Mouse (Mus musculus) CH12.LX (cell line): Measurements from ENCODE around the gene Pnpla2. TPM values are rescaled to one million over a fixed set of nuclear protein-coding genes. Genes with fewer than 3 reads are reported as not detected.

Source experiments
- DNase-seq: peaks from one replicate; pipeline ENCODE4 v3.0.0-alpha.2; 2013; ENCODE audit errors: extremely low read depth
- H3K27ac ChIP-seq: 2 replicates; pipeline ENCODE4 v1.5.1; 2012; ENCODE audit warnings: low read depth, mild to moderate bottlenecking, control low read depth, moderate library complexity; ENCODE audit not compliant: insufficient read depth
- H3K27me3 ChIP-seq: replicated peaks from 2 replicates; pipeline ENCODE3; 2012; ENCODE audit warnings: inconsistent platforms
- H3K36me3 ChIP-seq, 2 experiments: replicated peaks in 1 of 2; 2 replicates each; pipeline versions ENCODE3 to v1.6.1; 2012; ENCODE audit warnings: inconsistent platforms in 1 of 2, low read length in 1 of 2, mild to moderate bottlenecking in 1 of 2, mixed read lengths in 1 of 2, moderate library complexity in 1 of 2; ENCODE audit not compliant: control insufficient read depth in 1 of 2, insufficient read depth in 1 of 2
- H3K4me1 ChIP-seq, 2 experiments: 2 replicates each; pipeline ENCODE4 v1.6.1; 2012; ENCODE audit warnings: inconsistent platforms in 1 of 2, moderate library complexity in 1 of 2; ENCODE audit not compliant: insufficient read depth in 2 of 2, control insufficient read depth in 1 of 2
- H3K4me2 ChIP-seq: 2 replicates; pipeline ENCODE4 v1.6.1; 2012; ENCODE audit warnings: low read depth, mild to moderate bottlenecking, control low read depth; ENCODE audit not compliant: poor library complexity, insufficient read depth, severe bottlenecking
- H3K4me3 ChIP-seq, 3 experiments: fragments of 150-350 bp in 1 of 3; sonication (generic) in 1 of 3; replicated peaks in 1 of 3; 2 replicates each; pipeline versions ENCODE3 to v1.5.1; 2011 to 2012; ENCODE audit warnings: low read depth in 2 of 3, low read length in 2 of 3, mild to moderate bottlenecking in 2 of 3, moderate library complexity in 2 of 3, control low read depth in 1 of 3, improper control_type of control experiment in 1 of 3, inconsistent platforms in 1 of 3, mixed read lengths in 1 of 3; ENCODE audit not compliant: poor library complexity in 1 of 3
- H3K79me2 ChIP-seq: replicated peaks from 2 replicates; pipeline ENCODE4 v1.6.1; 2012; ENCODE audit warnings: mild to moderate bottlenecking, moderate library complexity; ENCODE audit not compliant: control insufficient read depth, poor library complexity, insufficient read depth, severe bottlenecking; ENCODE audit errors: extremely low read depth
- H3K9ac ChIP-seq: 2 replicates; pipeline ENCODE4 v1.6.1; 2012; ENCODE audit warnings: low read depth, mild to moderate bottlenecking, control low read depth, moderate library complexity; ENCODE audit not compliant: insufficient read depth
- H3K9me3 ChIP-seq: replicated peaks from 2 replicates; pipeline ENCODE3; 2012; ENCODE audit warnings: low read length, inconsistent platforms, mixed read lengths
- CHD1 ChIP-seq: IDR thresholded peaks from 2 replicates; pipeline ENCODE4 v1.6.1; 2012; ENCODE audit warnings: low read depth, low read length, improper control_type of control experiment, inconsistent platforms
- IRF4 ChIP-seq: IDR thresholded peaks from 2 replicates; pipeline ENCODE4 v1.6.1; 2014; ENCODE audit warnings: low read depth, mild to moderate bottlenecking, inconsistent platforms, low read length, improper control_type of control experiment
- JUN ChIP-seq: IDR thresholded peaks from 2 replicates; pipeline ENCODE4 v1.6.1; 2011; ENCODE audit warnings: low read depth, mild to moderate bottlenecking, low read length, improper control_type of control experiment, moderate library complexity; ENCODE audit not compliant: insufficient read depth
- JUND ChIP-seq: conservative IDR thresholded peaks from 2 replicates; pipeline ENCODE4 v1.6.1; 2011; ENCODE audit warnings: low read depth, low read length, improper control_type of control experiment
- KAT2A ChIP-seq: IDR thresholded peaks from 2 replicates; pipeline ENCODE4 v1.6.1; 2012; ENCODE audit warnings: low read length, improper control_type of control experiment, inconsistent platforms; ENCODE audit not compliant: insufficient replicate concordance
- MAZ ChIP-seq: IDR thresholded peaks from 2 replicates; pipeline ENCODE4 v1.6.1; 2012; ENCODE audit warnings: low read depth, mild to moderate bottlenecking, inconsistent platforms, low read length, improper control_type of control experiment, moderate library complexity
- MXI1 ChIP-seq: IDR thresholded peaks from 2 replicates; pipeline ENCODE4 v1.6.1; 2011; ENCODE audit warnings: mild to moderate bottlenecking, low read depth, low read length, improper control_type of control experiment
- MYC ChIP-seq: IDR thresholded peaks from 2 replicates; pipeline ENCODE4 v1.6.1; 2011; ENCODE audit warnings: low read depth, mild to moderate bottlenecking, improper control_type of control experiment, low read length
- NRF1 ChIP-seq: IDR thresholded peaks from 2 replicates; pipeline ENCODE4 v1.6.1; 2014; ENCODE audit warnings: low read depth, mild to moderate bottlenecking, inconsistent platforms, low read length, improper control_type of control experiment, moderate library complexity
- POLR2AphosphoS2 ChIP-seq: IDR thresholded peaks from 2 replicates; pipeline ENCODE4 v1.6.1; 2011; ENCODE audit warnings: low read depth, low read length, improper control_type of control experiment
- RAD21 ChIP-seq: IDR thresholded peaks from 2 replicates; pipeline ENCODE4 v1.6.1; 2011; ENCODE audit warnings: low read depth, mild to moderate bottlenecking, low read length, improper control_type of control experiment, moderate library complexity
- RCOR1 ChIP-seq: conservative IDR thresholded peaks from 2 replicates; pipeline ENCODE4 v1.6.1; 2012; ENCODE audit warnings: low read depth, mild to moderate bottlenecking, inconsistent platforms, low read length, improper control_type of control experiment
- SIN3A ChIP-seq: IDR thresholded peaks from 2 replicates; pipeline ENCODE4 v1.6.1; 2012; ENCODE audit warnings: low read length, improper control_type of control experiment, inconsistent platforms
- TCF12 ChIP-seq: IDR thresholded peaks from 2 replicates; pipeline ENCODE4 v1.6.1; 2014; ENCODE audit warnings: low read depth, mild to moderate bottlenecking, inconsistent platforms, low read length, improper control_type of control experiment
- UBTF ChIP-seq: IDR thresholded peaks from 2 replicates; pipeline ENCODE4 v1.6.1; 2012; ENCODE audit warnings: low read depth, mild to moderate bottlenecking, inconsistent platforms, low read length, improper control_type of control experiment, moderate library complexity
- ZC3H11A ChIP-seq: IDR thresholded peaks from 2 replicates; pipeline ENCODE4 v1.6.1; 2012; ENCODE audit warnings: low read depth, mild to moderate bottlenecking, inconsistent platforms, low read length, improper control_type of control experiment
- ZKSCAN1 ChIP-seq: IDR thresholded peaks from 2 replicates; pipeline ENCODE4 v1.6.1; 2012; ENCODE audit warnings: low read depth, inconsistent platforms, low read length, improper control_type of control experiment, borderline replicate concordance
- ZNF384 ChIP-seq: IDR thresholded peaks from 2 replicates; pipeline ENCODE4 v1.6.1; 2012; ENCODE audit warnings: low read depth, low read length, improper control_type of control experiment, inconsistent platforms
- dilution Hi-C: fragments of 300-500 bp; cut with MboI; formaldehyde crosslinking; loops from 2 replicates; pipeline ENCODE4 v1.14.3; 2020; ENCODE audit warnings: low sequenced_read_pairs; ENCODE audit not compliant: extremely low pct_unique_long_range_greater_than_20kb, extremely low pct_ligation_motif_present
- in situ Hi-C: fragments of 300-500 bp; cut with MboI; formaldehyde crosslinking; loops from 3 replicates; pipeline ENCODE4 v1.14.3; 2019; ENCODE audit warnings: low sequenced_read_pairs, low pct_ligation_motif_present, low pct_unique_long_range_greater_than_20kb, mixed read lengths
- polyA plus RNA-seq: library from polyadenylated mRNA; unstranded; fragments of >175 nt; gene quantifications from 2 replicates; pipeline ENCODE4 v1.2.1, GENCODE M21; 2012; ENCODE audit warnings: low read depth; ENCODE audit not compliant: insufficient read length
- total RNA-seq, 2 experiments: library from RNA; depleted of rRNA; stranded (reverse); fragments of 300-350 nt in 1 of 2; fragments of >200 nt in 1 of 2; gene quantifications; 2 replicates each; pipeline ENCODE4 v1.2.3; 2012 to 2014

The Pnpla2 gene
- total and polyA plus RNA-seq, 3 experiments: 2.8 to 29.6 (median 11.7) TPM

- peaks cover 2% of the 10 kb centered on the region for H3K27me3 ChIP-seq
- no peak overlapping the region for H3K4me3 ChIP-seq
- dilution Hi-C loops (no loop called here), in situ Hi-C loops (no loop called here)
- no peaks in the 10 kb centered on the region for H3K36me3 ChIP-seq
- no peaks in the 10 kb centered on the region for H3K79me2 ChIP-seq
- no peaks in the 10 kb centered on the region for H3K9me3 ChIP-seq
- H3K4me2 ChIP-seq: no peak overlapping the region
- H3K4me1 ChIP-seq: peaks cover 3 to 17% of the 10 kb centered on the region in 2 experiments; a peak in 2 of 4 replicates
- no peak for TF ChIP-seq IRF4
- TF ChIP-seq TCF12: no peak
- TF ChIP-seq RAD21: no peak
- DNase-seq: no peak
- no peak overlapping the region for H3K27ac ChIP-seq
- H3K9ac ChIP-seq: no peak overlapping the region
Observed at GRCm38 (mm10) chr7:141420030-141420702, 34.8 kb upstream of the Pnpla2 start.

GRCm38 (mm10) chr7:141423811-141424210 is 31.2 kb upstream of the Pnpla2 start:
- Histone ChIP-seq H3K9ac (no peak overlapping the region), H3K79me2 (no peaks in the 10 kb centered on the region), H3K27me3 (peaks cover 2% of the 10 kb centered on the region), H3K4me3 (no peak overlapping the region), H3K4me1 (peaks cover 0 to 3% of the 10 kb centered on the region in 2 experiments; a peak in 2 of 4 replicates), H3K4me2 (no peak overlapping the region), H3K9me3 (no peaks in the 10 kb centered on the region), H3K36me3 (no peaks in the 10 kb centered on the region), H3K27ac (no peak overlapping the region)
- dilution Hi-C loops: no loop called here
- in situ Hi-C loops: no loop called here
- TF ChIP-seq KAT2A (no peak), JUN (no peak), ZNF384 (no peak), POLR2AphosphoS2 (no peak), CHD1 (no peak), MXI1 (no peak), SIN3A (no peak), ZKSCAN1 (no peak), JUND (no peak), MAZ (no peak), NRF1 (no peak), RCOR1 (no peak), MYC (no peak), ZC3H11A (no peak), TCF12 (no peak), IRF4 (no peak), UBTF (no peak)
- no peak for DNase-seq
